Mouse (Mus musculus) E14TG2a.4 (cell line): ENCODE results near the gene Gmds.

Source experiments
- CTCF ChIP-seq: conservative IDR thresholded peaks from 2 replicates; pipeline ENCODE4 v1.5.1; 2014; ENCODE audit warnings: low read length
- NANOG ChIP-seq: IDR thresholded peaks from 2 replicates; pipeline ENCODE4 v1.6.1; 2014; ENCODE audit warnings: borderline replicate concordance, low read length, mixed read lengths

DNA sequence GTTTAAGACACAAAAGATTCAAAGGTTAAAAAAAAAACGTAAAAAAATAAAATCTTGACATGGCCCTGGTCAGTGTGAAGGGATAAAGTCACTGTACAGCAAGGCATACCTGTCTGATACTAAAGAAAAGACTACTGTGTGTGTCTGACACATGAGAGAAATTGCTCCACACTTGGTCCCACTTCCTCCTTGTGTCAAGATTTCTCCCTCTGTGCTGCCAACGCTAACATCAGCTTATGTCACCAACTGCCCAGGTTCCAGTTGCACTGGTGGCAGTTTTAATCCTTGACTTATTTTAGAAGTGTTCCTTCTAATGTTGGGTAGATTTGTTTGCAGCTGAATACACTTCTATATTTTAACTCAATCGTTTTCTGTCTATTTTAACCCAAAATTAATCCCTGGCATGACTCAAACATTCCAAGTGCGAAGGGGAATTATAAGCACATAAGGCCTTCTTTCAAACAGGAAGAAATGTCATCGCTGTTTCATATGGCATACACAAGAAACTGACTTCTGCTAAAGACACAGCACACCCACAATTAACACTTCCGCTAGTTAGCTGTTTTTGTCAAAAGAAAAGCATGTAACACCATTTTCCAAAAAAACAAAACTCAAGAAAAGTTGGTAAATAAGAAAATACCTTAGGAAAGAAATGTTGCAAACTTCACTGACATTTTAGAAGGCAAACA is 110.5 kb downstream of the Gmds start:
- TF ChIP-seq CTCF (no peak), NANOG (no peak)
